Mouse (Mus musculus): ENCODE results near the gene Mia. TPM values are rescaled to one million over a fixed set of nuclear protein-coding genes. Genes with fewer than 3 reads are reported as not detected.

The Mia gene
- polyA plus RNA-seq, 1 experiment from 2014 or later: 5.0 TPM

GRCm38 (mm10) chr7:27198779-27199178 lies 17.8 kb upstream of the Mia start:
- H3K4me1 ChIP-seq: peaks cover 19% of the 10 kb centered on the region
- 93% methylated on average over 8 of the region's 8 CpGs for WGBS
- no peak overlapping the region for H3K27ac ChIP-seq
- H3K4me3 ChIP-seq: no peak overlapping the region
- DNase-seq (ENCODE audit: low spot score): no peak
- H3K27me3 ChIP-seq (ENCODE audit: low read depth, poor library complexity, severe bottlenecking): no peaks in the 10 kb centered on the region
- no peaks in the 10 kb centered on the region for H3K9me3 ChIP-seq (replicated peaks)
- H3K36me3 ChIP-seq: peaks cover 66% of the 10 kb centered on the region

- H3K36me3 ChIP-seq: peaks cover 66% of the 10 kb centered on the region
- H3K27ac ChIP-seq: no peak overlapping the region
- H3K9me3 ChIP-seq (replicated peaks): no peaks in the 10 kb centered on the region
- H3K27me3 ChIP-seq (ENCODE audit: low read depth, poor library complexity, severe bottlenecking): no peaks in the 10 kb centered on the region
- H3K4me3 ChIP-seq: no peak overlapping the region
- DNase-seq (ENCODE audit: low spot score): no peak
- peaks cover 22% of the 10 kb centered on the region for H3K4me1 ChIP-seq
Measured at GRCm38 (mm10) chr7:27198355-27198754, 17.4 kb upstream of the Mia start.

DNA sequence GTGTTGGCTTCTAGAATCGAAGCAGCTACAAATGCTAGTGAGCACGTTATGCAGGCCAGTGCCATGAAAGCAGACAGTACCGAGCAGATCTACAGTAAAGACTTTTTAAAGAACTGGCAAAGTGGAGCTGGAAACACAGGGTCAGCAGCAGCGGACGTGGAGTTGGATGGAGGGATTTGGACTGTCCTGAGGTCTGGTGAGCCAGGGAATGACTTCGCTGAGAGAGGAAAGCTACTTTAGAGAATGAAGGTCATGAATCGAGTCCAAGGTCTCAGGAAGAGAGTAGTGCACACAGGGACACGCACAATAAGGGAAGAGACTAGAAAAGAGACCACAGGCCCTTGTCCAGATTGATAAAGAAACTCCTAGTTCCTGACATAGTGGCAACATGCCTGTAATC lies 16.7 kb upstream of the Mia start:
- DNase-seq (ENCODE audit: low spot score): no peak
- Histone ChIP-seq H3K27ac (no peak overlapping the region), H3K36me3 (peaks cover 66% of the 10 kb centered on the region), H3K27me3 (ENCODE audit: low read depth, poor library complexity, severe bottlenecking) (no peaks in the 10 kb centered on the region), H3K9me3 (replicated peaks) (no peaks in the 10 kb centered on the region), H3K4me1 (peaks cover 22% of the 10 kb centered on the region), H3K4me3 (no peak overlapping the region)
- WGBS: 95% methylated on average over 8 of the region's 8 CpGs

DNA sequence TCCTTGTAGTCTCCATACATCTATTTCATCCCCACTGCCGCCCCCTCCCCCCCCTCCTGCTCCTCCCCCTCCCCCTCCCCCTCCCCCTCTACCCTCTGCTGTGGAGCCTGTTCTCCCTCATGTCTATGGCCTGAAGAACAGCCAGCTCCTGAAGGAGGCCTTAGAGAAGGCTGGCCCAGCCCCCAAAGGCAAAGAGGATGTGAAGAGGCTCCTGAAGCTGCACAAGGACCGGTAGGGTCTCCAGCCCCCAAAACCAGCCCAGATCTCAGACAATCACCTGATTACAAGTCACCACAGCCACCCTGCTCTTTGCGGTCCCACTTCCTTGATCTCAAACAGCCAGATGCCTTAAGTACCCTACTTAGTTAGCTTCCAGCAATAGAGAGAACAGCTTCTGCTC lies 16.2 kb upstream of the Mia start:
- no peak overlapping the region for H3K4me3 ChIP-seq

DNA sequence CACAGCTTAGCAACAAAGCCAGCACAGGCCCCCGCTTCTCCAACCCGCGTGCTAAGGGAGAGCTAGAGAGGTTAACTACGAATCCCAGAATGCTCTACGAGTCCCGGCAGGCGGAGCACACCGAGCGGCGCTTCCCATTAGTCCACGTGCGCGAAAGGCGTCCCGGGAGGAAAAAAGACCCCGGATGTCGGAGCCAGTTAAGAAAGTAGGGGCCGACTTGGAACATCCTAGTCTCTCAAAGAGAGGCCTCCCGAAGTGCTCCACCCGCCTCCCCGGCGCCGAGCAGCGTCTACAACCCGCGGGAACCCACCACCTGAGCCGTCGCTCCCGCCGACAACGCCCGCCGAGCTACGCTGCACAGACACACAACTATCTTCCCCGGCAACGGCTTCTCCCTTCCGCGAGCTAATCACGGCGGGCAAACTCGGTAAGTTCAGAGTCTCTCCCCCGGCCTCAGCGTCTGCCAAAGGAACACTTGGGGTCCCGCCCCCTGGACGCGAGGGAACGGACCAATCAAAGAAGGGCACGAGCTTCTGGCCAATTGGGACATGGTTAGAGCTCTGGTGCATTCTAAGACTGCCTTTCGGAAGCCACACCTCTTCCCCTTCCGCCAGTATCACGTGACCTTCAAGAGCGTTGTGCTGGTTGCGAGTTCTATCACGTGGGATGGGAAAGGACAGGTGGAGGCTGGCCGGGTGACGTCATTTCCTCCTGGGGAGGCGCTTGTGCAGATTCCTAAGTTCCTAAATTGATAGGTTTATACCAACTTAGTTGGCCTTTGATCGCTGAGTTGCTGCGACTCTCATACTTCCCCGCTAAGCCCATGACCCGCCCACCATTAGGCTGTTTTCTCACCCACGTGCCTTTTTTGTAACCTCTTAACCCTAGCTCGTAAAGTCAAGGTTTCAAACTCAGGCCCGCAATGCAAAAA lies 15.0 kb upstream of the Mia start, which contains the start of the genes BC024978 and Snrpa:
Gene BC024978 (plus strand): TSS at position 101 of the 931 bp plus-strand sequence.
Gene Snrpa (minus strand): TSS at position 591 of the 931 bp plus-strand sequence.
- peak within 1 kb of the TSS; percentile 92 for H3K4me3 ChIP-seq
- DNase-seq (ENCODE audit: low spot score): peak; percentile 95
- H3K4me1 ChIP-seq: peaks cover 22% of the 10 kb centered on the region
- no peaks in the 10 kb centered on the region for H3K27me3 ChIP-seq (ENCODE audit: low read depth, poor library complexity, severe bottlenecking)
- WGBS: under 1% methylated on average over 64 of the region's 64 CpGs
- peak within 1 kb of the TSS; percentile 98 for H3K27ac ChIP-seq
- H3K36me3 ChIP-seq: peaks cover 68% of the 10 kb centered on the region
- H3K9me3 ChIP-seq (replicated peaks): no peaks in the 10 kb centered on the region

More for the DNA sequence above, 16.2 kb upstream of the Mia start:
- Histone ChIP-seq H3K9me3 (replicated peaks) (no peaks in the 10 kb centered on the region), H3K27ac (peak overlapping the region; percentile 56), H3K36me3 (peaks cover 66% of the 10 kb centered on the region), H3K27me3 (ENCODE audit: low read depth, poor library complexity, severe bottlenecking) (no peaks in the 10 kb centered on the region), H3K4me1 (peaks cover 22% of the 10 kb centered on the region)
- no peak for DNase-seq (ENCODE audit: low spot score)
- 89% methylated on average over 3 of the region's 3 CpGs for WGBS

GRCm38 (mm10) chr7:27193731-27194130 lies 12.8 kb upstream of the Mia start:
- H3K4me1 ChIP-seq: peaks cover 22% of the 10 kb centered on the region
- H3K27me3 ChIP-seq (ENCODE audit: low read depth, poor library complexity, severe bottlenecking): no peaks in the 10 kb centered on the region
- DNase-seq (ENCODE audit: low spot score): no peak
- WGBS: 89% methylated on average over 4 of the region's 4 CpGs
- H3K9me3 ChIP-seq (replicated peaks): no peaks in the 10 kb centered on the region
- no peak overlapping the region for H3K27ac ChIP-seq
- H3K4me3 ChIP-seq: 0 out of 2 replicates have a peak overlapping the region, but pooled peaks have one; percentile 4
- peaks cover 79% of the 10 kb centered on the region for H3K36me3 ChIP-seq

- Histone ChIP-seq H3K9me3 (replicated peaks) (no peaks in the 10 kb centered on the region), H3K27me3 (ENCODE audit: low read depth, poor library complexity, severe bottlenecking) (no peaks in the 10 kb centered on the region), H3K4me3 (no peak overlapping the region), H3K4me1 (peaks cover 22% of the 10 kb centered on the region), H3K36me3 (peaks cover 81% of the 10 kb centered on the region), H3K27ac (no peak overlapping the region)
- DNase-seq (ENCODE audit: low spot score): no peak
- 92% methylated on average over 5 of the region's 5 CpGs for WGBS
Measured at GRCm38 (mm10) chr7:27192434-27192833, 11.5 kb upstream of the Mia start.

DNA sequence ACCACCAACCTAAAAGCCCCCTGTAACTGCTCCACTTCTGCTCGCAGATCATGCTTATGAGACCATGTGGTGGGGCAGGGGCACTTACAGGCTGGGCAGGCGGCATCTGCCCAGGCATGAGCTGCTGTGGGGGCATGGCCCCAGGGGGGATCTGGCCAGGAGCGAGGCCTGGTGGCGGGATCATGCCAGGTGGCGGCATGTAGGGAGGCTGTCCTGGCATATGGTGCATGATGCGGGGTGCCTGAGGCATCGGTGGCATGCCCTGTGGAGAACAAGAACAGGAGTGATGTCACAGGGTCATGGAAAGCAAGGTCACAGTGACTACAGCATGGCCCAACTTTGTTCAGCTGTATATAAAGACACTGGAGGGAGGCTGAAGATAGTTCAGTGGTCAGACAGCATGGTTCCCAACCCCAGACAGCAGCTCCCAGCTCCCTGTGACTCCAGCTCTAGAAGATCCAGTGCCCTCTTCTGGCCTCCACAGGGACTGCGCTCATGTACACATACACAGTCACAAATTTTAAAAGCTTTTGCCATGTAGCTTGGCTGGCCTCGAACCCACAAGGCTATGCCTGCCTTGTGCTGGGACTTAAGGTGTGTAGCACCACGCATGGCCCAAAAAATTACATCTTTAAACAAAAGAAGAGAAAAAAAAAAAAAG lies 8.4 kb upstream of the Mia start:
- 97% methylated on average over 10 of the region's 10 CpGs for WGBS
- Histone ChIP-seq H3K4me3 (no peak overlapping the region), H3K36me3 (peaks cover 99% of the 10 kb centered on the region), H3K27me3 (ENCODE audit: low read depth, poor library complexity, severe bottlenecking) (no peaks in the 10 kb centered on the region), H3K9me3 (replicated peaks) (no peaks in the 10 kb centered on the region), H3K27ac (no peak overlapping the region), H3K4me1 (peaks cover 6% of the 10 kb centered on the region)
- DNase-seq (ENCODE audit: low spot score): no peak

GRCm38 (mm10) chr7:27185986-27186385 lies 5.0 kb upstream of the Mia start:
- H3K36me3 ChIP-seq: peaks cover 82% of the 10 kb centered on the region
- 94% methylated on average over 5 of the region's 5 CpGs for WGBS

GRCm38 (mm10) chr7:27184964-27185363 lies 4.0 kb upstream of the Mia start:
- DNase-seq (ENCODE audit: low spot score): peak; percentile 71
- H3K4me1 ChIP-seq: no peaks in the 10 kb centered on the region
- no peak overlapping the region for H3K27ac ChIP-seq
- no peaks in the 10 kb centered on the region for H3K27me3 ChIP-seq (ENCODE audit: low read depth, poor library complexity, severe bottlenecking)
- peaks cover 72% of the 10 kb centered on the region for H3K36me3 ChIP-seq
- 74% methylated on average over 3 of the region's 3 CpGs for WGBS
- H3K4me3 ChIP-seq: no peak overlapping the region
- H3K9me3 ChIP-seq (replicated peaks): no peaks in the 10 kb centered on the region

More at GRCm38 (mm10) chr7:27185986-27186385, 5.0 kb upstream of the Mia start:
- Histone ChIP-seq H3K4me1 (no peaks in the 10 kb centered on the region), H3K27me3 (ENCODE audit: low read depth, poor library complexity, severe bottlenecking) (no peaks in the 10 kb centered on the region), H3K9me3 (replicated peaks) (no peaks in the 10 kb centered on the region), H3K27ac (no peak overlapping the region), H3K4me3 (no peak overlapping the region)
- DNase-seq (ENCODE audit: low spot score): no peak

DNA sequence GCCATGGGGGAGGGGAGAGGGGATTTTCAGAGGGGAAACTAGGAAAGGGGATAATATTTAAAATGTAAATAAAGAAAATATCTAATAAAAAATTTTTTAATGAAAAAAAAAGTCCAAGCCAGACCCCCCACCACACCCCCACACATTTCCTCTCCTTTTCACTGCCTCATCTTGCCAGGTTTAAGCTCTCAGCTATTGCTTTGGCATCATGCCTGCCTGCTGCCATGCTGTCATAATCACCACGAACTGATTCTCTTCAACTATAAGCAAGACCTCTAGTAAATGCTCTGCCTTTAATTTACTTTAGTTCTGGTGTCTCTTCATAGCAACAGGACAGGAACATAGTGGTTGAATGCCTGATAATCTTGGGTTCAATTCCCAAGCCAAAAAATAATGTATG lies 1.5 kb upstream of the Mia start:
- WGBS: 90% methylated on average over 1 of the region's 1 CpGs
- no peak for DNase-seq (ENCODE audit: low spot score)
- Histone ChIP-seq H3K9me3 (replicated peaks) (no peaks in the 10 kb centered on the region), H3K4me1 (peaks cover 11% of the 10 kb centered on the region; the same call in 1 of the 2 replicates), H3K36me3 (peaks cover 48% of the 10 kb centered on the region), H3K27me3 (ENCODE audit: low read depth, poor library complexity, severe bottlenecking) (no peaks in the 10 kb centered on the region), H3K27ac (no peak overlapping the region), H3K4me3 (no peak overlapping the region)

GRCm38 (mm10) chr7:27180036-27180435 lies 921 bp downstream of the Mia start:
- Histone ChIP-seq H3K4me3 (no peak overlapping the region), H3K27ac (no peak overlapping the region), H3K9me3 (replicated peaks) (no peaks in the 10 kb centered on the region), H3K27me3 (ENCODE audit: low read depth, poor library complexity, severe bottlenecking) (no peaks in the 10 kb centered on the region), H3K4me1 (peaks cover 11% of the 10 kb centered on the region; the same call in 1 of the 2 replicates), H3K36me3 (peaks cover 30% of the 10 kb centered on the region)
- 88% methylated on average over 5 of the region's 5 CpGs for WGBS
- no peak for DNase-seq (ENCODE audit: low spot score)
